Mouse (Mus musculus) limb, embryonic 15.5 days (tissue): ENCODE measurements around the gene Cacna2d3. TPM values are rescaled to one million over a fixed set of nuclear protein-coding genes. Genes with fewer than 3 reads are reported as not detected.

ENCODE experiments used
- ATAC-seq: fragments of 200-750 bp; cut with Nextera tagmentation; 2 replicates; pipeline ENCODE4 v1.8.0; 2017; ENCODE audit warnings: low read depth, moderate TSS enrichment; ENCODE audit not compliant: insufficient number of reproducible peaks, low FRiP score, low TSS enrichment
- H3K27ac ChIP-seq: fragments of 300-500 bp; sonication (generic); 2 replicates; pipeline ENCODE4 v1.5.1; 2015; ENCODE audit warnings: moderate library complexity, mild to moderate bottlenecking, inconsistent platforms
- H3K27me3 ChIP-seq: fragments of 300-500 bp; sonication (generic); 2 replicates; pipeline ENCODE4 v1.6.1; 2015; ENCODE audit warnings: inconsistent platforms
- H3K36me3 ChIP-seq: fragments of 300-500 bp; sonication (generic); 2 replicates; pipeline ENCODE4 v1.6.1; 2015; ENCODE audit warnings: inconsistent platforms
- H3K4me1 ChIP-seq: fragments of 300-500 bp; sonication (generic); 2 replicates; pipeline ENCODE4 v1.6.1; 2015; ENCODE audit warnings: inconsistent platforms
- H3K4me2 ChIP-seq: fragments of 300-500 bp; sonication (generic); 2 replicates; pipeline ENCODE4 v1.6.1; 2015; ENCODE audit warnings: mild to moderate bottlenecking, inconsistent platforms
- H3K4me3 ChIP-seq: fragments of 300-500 bp; sonication (generic); 2 replicates; pipeline ENCODE4 v1.5.1; 2015; ENCODE audit warnings: mild to moderate bottlenecking, inconsistent platforms
- H3K9ac ChIP-seq: fragments of 300-500 bp; sonication (generic); 2 replicates; pipeline ENCODE4 v1.6.1; 2015; ENCODE audit warnings: inconsistent platforms
- H3K9me3 ChIP-seq: fragments of 300-500 bp; sonication (generic); 2 replicates; pipeline ENCODE4 v1.6.1; 2016; ENCODE audit warnings: inconsistent platforms
- WGBS: fragments of 180-500 bp; shearing (Covaris S2); methylation state at CpG from one replicate; pipeline ENCODE4 v1.1.7; 2015; 5-methylcytosine and 5-hydroxymethylcytosine counted together
- polyA plus RNA-seq: library from polyadenylated mRNA; unstranded; fragments of >200 nt; fragmentation: Nextera tagmentation; extraction: Ambion mirVana; gene quantifications from 2 replicates; pipeline ENCODE4 v1.2.1, GENCODE M21; 2015

Cacna2d3 gene
- polyA plus RNA-seq, 1 experiment from 2014 or later = 7.2 TPM

- no peak overlapping the region for H3K4me3 ChIP-seq
- no peaks in the 10 kb centered on the region for H3K36me3 ChIP-seq
- no peaks in the 10 kb centered on the region for H3K27me3 ChIP-seq
- no peak overlapping the region for H3K4me2 ChIP-seq
- no peak for ATAC-seq
- H3K9me3 ChIP-seq = no peaks in the 10 kb centered on the region
- H3K9ac ChIP-seq = no peak overlapping the region
- peaks cover 11% of the 10 kb centered on the region; the same call in 1 of the 2 replicates for H3K4me1 ChIP-seq
- WGBS = 45% methylated on average over 3 of the region's 3 CpGs
- no peak overlapping the region for H3K27ac ChIP-seq
Measured at GRCm38 (mm10) chr14:28959042-28959441, 762.6 kb downstream of the Cacna2d3 start.

DNA sequence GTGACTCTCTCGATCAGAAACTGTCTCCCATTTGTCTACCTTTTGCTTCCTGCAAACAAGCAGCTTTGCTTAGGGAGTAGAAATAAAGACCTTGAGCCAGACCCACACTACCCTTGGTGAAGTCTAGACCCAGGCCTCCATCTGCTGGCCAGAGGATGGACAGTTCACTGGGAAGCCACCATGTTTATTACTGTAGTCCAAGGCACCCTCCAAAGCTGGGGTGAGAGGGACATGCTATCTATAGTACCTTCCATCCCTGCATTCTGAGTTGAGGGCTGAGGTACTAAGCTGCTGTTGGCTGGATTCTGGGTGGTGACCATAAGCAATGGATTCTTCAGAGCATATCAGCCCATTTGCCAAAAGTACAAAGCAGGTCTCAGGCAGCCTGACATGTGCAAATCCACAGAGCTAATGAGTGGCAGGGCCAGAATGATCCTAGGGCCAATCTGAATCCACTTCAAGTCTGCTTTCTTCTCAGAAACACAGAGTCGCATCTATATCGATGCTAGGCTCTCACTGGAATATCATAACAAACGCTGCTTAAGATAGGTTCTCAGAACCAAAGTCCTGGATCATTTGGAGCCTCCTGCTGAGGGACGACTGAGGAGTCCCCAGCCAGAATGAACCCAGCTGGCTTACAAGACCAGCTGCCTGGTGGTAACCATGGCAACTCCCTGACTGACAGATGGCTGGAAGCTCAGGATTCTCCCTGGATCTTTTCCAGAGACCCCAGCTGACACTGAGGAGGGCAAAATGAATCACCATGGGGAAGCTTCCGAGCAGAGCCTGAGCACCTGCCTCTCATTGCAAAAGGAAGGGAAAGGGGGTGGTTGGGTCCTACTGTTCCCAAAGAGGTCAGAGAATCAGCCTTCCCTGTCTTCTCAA is 763.3 kb downstream of the Cacna2d3 start:
- no peak for ATAC-seq
- H3K4me1 ChIP-seq = peaks cover 12% of the 10 kb centered on the region; the same call in 1 of the 2 replicates
- no peak overlapping the region for H3K27ac ChIP-seq
- WGBS = 38% methylated on average over 6 of the region's 6 CpGs
- no peaks in the 10 kb centered on the region for H3K9me3 ChIP-seq
- H3K9ac ChIP-seq = no peak overlapping the region
- H3K27me3 ChIP-seq = no peaks in the 10 kb centered on the region
- no peak overlapping the region for H3K4me3 ChIP-seq
- H3K36me3 ChIP-seq = no peaks in the 10 kb centered on the region
- H3K4me2 ChIP-seq = no peak overlapping the region

GRCm38 (mm10) chr14:28955181-28955580 is 766.5 kb downstream of the Cacna2d3 start:
- Histone ChIP-seq H3K36me3 (no peaks in the 10 kb centered on the region), H3K4me2 (no peak overlapping the region), H3K4me1 (peaks cover 12% of the 10 kb centered on the region; the same call in 1 of the 2 replicates), H3K27me3 (no peaks in the 10 kb centered on the region), H3K9ac (no peak overlapping the region), H3K4me3 (no peak overlapping the region), H3K27ac (no peak overlapping the region), H3K9me3 (no peaks in the 10 kb centered on the region)
- 16% methylated on average over 3 of the region's 3 CpGs for WGBS
- no peak for ATAC-seq

DNA sequence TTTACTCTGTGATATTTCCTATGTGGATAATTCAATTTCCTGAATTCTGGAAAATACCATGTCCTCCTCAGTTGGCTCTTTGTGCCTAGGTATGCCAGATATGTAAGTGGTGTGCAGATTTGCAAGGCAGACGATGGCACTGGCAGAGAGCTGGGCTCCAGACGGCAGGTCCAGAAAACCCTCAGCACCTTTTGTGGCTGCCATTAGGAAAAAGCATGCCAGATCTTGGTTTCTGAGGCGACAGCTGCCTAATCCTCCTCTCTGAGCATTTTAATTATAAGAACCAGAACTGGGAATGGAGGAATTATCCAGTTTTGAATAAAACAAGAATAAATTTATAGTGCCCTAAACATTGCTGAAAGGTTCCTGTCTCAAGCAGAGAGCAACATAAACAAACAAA is 767.1 kb downstream of the Cacna2d3 start:
- Histone ChIP-seq H3K4me1 (peaks cover 12% of the 10 kb centered on the region; the same call in 1 of the 2 replicates), H3K9me3 (no peaks in the 10 kb centered on the region), H3K36me3 (no peaks in the 10 kb centered on the region), H3K9ac (no peak overlapping the region), H3K27me3 (no peaks in the 10 kb centered on the region), H3K4me3 (no peak overlapping the region), H3K4me2 (no peak overlapping the region), H3K27ac (no peak overlapping the region)
- no peak for ATAC-seq
- 34% methylated on average over 3 of the region's 3 CpGs for WGBS

DNA sequence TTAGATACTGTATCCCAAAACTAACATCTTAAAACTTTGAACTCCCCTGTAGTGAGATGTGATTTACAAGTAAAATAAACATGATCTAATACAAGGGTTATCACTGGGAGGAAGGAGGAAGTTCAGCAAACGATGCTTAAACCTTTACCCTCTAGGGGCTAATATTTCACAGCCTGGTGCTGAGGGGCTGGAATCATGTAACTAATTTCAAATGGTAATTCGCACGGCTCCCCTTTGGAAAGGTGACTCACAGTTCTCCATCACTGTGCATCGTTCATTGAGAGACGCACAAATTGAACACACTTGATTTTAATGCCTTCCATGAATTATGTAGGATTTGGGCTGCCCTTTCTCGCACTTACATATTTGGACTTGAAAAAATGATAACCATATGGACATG is 767.6 kb downstream of the Cacna2d3 start:
- Histone ChIP-seq H3K27ac (no peak overlapping the region), H3K4me2 (no peak overlapping the region), H3K36me3 (no peaks in the 10 kb centered on the region), H3K27me3 (no peaks in the 10 kb centered on the region), H3K4me3 (no peak overlapping the region), H3K4me1 (peaks cover 12% of the 10 kb centered on the region; the same call in 1 of the 2 replicates), H3K9ac (no peak overlapping the region), H3K9me3 (no peaks in the 10 kb centered on the region)
- no peak for ATAC-seq
- WGBS = 29% methylated on average over 6 of the region's 6 CpGs

DNA sequence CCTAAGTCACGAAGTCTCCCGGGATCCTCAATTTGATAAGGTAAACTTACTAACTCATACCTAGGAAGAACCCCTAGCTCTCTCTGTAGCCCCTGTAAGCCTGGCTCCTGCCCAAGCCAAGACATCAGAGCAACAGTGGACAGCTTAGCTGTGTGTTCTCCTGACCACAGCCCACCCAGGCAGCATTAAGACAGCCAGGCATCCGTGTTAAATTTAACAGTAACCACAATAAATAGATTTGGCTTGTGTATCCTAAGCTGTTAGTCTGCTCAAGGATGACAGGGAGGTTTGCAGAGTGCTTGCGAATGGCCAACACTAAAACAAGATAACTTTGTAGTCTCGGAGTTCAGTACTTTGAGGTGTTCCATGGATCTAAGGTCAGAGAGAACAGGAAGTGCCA is 768.3 kb downstream of the Cacna2d3 start:
- WGBS = 56% methylated on average over 5 of the region's 5 CpGs
- no peak overlapping the region for H3K27ac ChIP-seq

DNA sequence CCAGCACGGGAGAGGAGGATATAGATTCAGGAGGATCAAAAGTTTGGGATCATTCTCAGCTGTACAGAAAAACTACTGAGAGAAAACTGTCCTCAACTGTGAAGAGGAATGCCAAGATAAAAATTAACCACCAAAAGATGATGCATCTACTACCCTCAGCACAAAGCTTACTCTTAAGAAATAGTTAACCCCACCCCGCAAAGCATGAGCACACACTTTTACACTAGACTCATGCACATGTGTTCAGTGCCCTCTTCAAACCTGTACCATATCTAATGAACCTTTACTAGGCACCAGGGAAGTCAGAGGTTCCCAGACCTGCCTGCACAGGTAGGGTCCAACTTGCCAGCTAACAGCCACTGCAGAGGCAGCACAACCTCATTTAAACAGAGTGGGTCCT is 771.2 kb downstream of the Cacna2d3 start:
- Histone ChIP-seq H3K27ac (no peak overlapping the region), H3K27me3 (no peaks in the 10 kb centered on the region), H3K9me3 (no peaks in the 10 kb centered on the region), H3K9ac (no peak overlapping the region), H3K4me3 (no peak overlapping the region), H3K4me2 (no peak overlapping the region), H3K36me3 (no peaks in the 10 kb centered on the region), H3K4me1 (peaks cover 12% of the 10 kb centered on the region; the same call in 1 of the 2 replicates)
- no peak for ATAC-seq
- WGBS = 85% methylated on average over 2 of the region's 2 CpGs

More for the DNA sequence above, 768.3 kb downstream of the Cacna2d3 start:
- Histone ChIP-seq H3K9ac (no peak overlapping the region), H3K36me3 (no peaks in the 10 kb centered on the region), H3K27me3 (no peaks in the 10 kb centered on the region), H3K9me3 (no peaks in the 10 kb centered on the region), H3K4me1 (peaks cover 12% of the 10 kb centered on the region; the same call in 1 of the 2 replicates), H3K4me2 (no peak overlapping the region), H3K4me3 (no peak overlapping the region)
- ATAC-seq = no peak

DNA sequence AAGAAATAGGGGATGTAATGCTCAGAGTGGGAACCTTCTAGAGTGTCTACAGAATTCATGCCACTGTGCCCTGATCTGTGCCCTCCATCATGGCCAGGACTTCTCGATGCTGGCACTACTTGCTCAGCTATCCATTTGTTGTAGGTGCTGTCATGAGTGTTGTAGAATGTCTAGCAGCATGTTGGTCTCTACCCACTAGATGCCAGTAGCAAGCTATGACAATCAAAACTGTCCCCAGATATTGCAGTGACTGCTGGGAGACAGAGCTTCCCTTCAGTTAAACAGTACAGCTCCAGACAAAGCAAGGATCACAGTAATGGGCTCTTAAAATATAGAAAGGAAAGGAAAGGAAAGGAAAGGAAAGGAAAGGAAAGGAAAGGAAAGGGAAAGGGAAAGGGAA is 771.9 kb downstream of the Cacna2d3 start:
- 81% methylated on average over 1 of the region's 1 CpGs for WGBS
- no peak overlapping the region for H3K4me3 ChIP-seq
- H3K4me2 ChIP-seq = no peak overlapping the region
- H3K36me3 ChIP-seq = no peaks in the 10 kb centered on the region
- H3K27me3 ChIP-seq = no peaks in the 10 kb centered on the region
- no peak for ATAC-seq
- no peaks in the 10 kb centered on the region for H3K9me3 ChIP-seq
- no peak overlapping the region for H3K9ac ChIP-seq
- H3K27ac ChIP-seq = no peak overlapping the region
- H3K4me1 ChIP-seq = peaks cover 6% of the 10 kb centered on the region; the same call in 1 of the 2 replicates

DNA sequence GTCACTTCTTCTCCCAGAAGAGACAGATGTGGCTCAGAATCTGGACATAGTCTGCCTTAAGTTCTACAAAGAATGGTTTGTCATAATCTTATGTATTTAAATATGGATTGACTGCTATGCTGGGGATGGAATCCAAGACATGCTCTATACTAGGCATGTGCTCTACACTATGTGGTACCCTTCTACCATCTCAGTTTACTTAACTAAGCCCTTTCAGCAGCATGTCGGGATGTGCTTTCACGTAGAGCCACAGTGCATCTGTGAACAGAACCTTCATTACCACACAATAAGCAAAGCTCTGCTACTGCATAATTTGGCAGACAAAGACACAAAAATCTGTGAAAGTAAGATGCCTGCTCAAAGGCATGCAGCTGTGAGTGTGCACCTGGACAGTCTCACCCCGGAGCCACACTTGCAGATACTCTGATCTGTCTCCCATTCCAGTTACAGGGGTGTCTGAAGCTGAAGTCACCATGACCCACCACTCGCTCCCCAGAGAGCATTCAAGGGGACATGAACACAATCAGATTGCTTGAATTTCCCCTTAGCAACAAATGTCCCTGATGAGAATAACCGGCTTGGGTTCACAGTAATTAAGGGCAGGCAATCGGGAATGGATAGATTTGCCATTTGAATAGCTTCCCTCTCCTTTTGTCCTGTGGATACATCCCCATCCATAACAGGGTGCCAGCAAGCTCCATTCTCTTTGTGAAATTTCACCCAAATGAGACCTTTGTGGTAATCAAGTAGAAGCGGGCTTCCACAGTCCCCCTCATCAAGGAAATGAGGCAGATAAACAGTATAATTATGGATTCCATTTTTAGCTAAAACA is 773.4 kb downstream of the Cacna2d3 start:
- no peak for ATAC-seq
- H3K27ac ChIP-seq = no peak overlapping the region
- no peaks in the 10 kb centered on the region for H3K27me3 ChIP-seq
- H3K4me2 ChIP-seq = no peak overlapping the region
- no peaks in the 10 kb centered on the region for H3K4me1 ChIP-seq
- no peaks in the 10 kb centered on the region for H3K9me3 ChIP-seq
- H3K36me3 ChIP-seq = no peaks in the 10 kb centered on the region
- no peak overlapping the region for H3K4me3 ChIP-seq
- WGBS = 83% methylated on average over 7 of the region's 7 CpGs
- no peak overlapping the region for H3K9ac ChIP-seq

GRCm38 (mm10) chr14:28932746-28933293 is 788.8 kb downstream of the Cacna2d3 start:
- no peak for ATAC-seq
- H3K36me3 ChIP-seq = no peaks in the 10 kb centered on the region
- H3K4me2 ChIP-seq = no peak overlapping the region
- no peak overlapping the region for H3K4me3 ChIP-seq
- H3K4me1 ChIP-seq = peaks cover 8% of the 10 kb centered on the region
- H3K27ac ChIP-seq = no peak overlapping the region
- H3K9ac ChIP-seq = no peak overlapping the region
- no peaks in the 10 kb centered on the region for H3K9me3 ChIP-seq
- WGBS = 95% methylated on average over 1 of the region's 1 CpGs
- H3K27me3 ChIP-seq = no peaks in the 10 kb centered on the region

DNA sequence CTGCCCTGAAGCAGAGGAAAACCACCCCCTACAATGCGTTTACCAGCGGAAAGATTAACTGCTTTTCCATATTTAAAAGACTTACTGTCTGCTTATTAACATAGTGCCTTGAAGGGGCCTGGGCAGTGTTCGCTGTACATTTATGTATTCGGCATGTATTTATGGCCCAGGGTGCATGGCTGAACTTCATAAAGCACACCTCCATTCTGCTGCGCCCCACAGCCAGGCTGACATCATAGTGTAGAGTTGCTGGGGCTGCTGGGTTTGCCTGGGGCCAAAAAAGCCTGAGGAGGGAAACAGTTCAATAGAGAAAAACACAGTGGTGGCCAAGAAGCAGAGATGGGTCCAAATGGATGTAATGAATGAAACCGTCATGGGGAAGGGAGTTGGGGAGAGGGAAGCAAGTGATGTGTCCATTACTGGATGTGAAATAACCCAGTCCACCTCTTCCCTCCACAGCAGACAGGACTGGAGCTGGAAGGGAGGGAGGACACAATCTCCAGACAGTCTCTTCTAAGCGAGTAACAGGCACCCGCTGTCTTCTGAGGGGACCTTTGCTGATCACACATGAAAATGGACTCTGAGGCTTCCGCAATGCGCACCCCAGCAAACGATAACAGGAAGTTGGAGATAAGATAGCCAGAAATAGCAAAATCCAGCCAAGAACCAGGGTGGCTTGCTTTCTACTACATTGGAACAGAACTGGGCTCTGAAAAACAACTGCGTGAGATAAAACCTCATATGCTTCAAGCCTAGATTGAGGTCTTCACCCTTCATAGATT is 798.3 kb downstream of the Cacna2d3 start:
- Histone ChIP-seq H3K27me3 (no peaks in the 10 kb centered on the region), H3K9me3 (no peaks in the 10 kb centered on the region), H3K4me3 (no peak overlapping the region), H3K36me3 (no peaks in the 10 kb centered on the region), H3K9ac (no peak overlapping the region), H3K4me2 (no peak overlapping the region), H3K27ac (no peak overlapping the region), H3K4me1 (peaks cover 5% of the 10 kb centered on the region; the same call in 1 of the 2 replicates)
- no peak for ATAC-seq
- 67% methylated on average over 12 of the region's 12 CpGs for WGBS
